In the genomic region with DNA sequence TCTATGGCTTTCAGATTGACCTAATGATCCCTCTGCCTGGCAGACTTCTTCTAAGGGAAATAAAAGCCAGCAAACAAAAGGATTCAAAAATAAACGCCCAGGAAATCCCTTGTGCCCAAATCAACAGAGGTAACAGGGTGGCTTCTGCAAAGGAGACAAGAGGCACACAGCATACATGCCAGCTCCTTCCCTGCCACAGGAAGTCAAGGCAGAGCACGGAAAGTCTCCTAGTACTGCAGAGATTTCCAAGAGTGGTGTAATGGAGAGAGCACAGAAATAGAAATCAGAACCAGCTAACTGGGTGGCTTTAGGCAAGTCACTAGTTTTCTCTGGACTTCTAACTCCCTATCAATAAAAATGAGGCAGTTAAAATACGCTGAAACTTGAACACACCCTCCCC, we compare ENCODE assay signal across 8 mouse cellular contexts. TPM values are rescaled to one million over a fixed set of nuclear protein-coding genes. Genes with fewer than 3 reads are reported as not detected.
DNase-seq lines count a peak whose midpoint lies in the region; ATAC-seq and TF ChIP-seq lines count a peak whose summit lies in the region.

No protein-coding gene starts in this region.

- WGBS in lung, embryonic 14.5 days, result 11% methylated on average over 3 of the region's 3 CpGs
- 4% methylated on average over 3 of the region's 3 CpGs for WGBS in forebrain, embryonic 12.5 days
- WGBS in limb, embryonic 13.5 days, result 14% methylated on average over 3 of the region's 3 CpGs
- WGBS in stomach, embryonic 14.5 days, result 9% methylated on average over 3 of the region's 3 CpGs

- H3K4me3 ChIP-seq in lung, embryonic 14.5 days (ENCODE audit: low read depth, low read length), result peak overlapping the region; percentile 93
- peak overlapping the region; percentile 92 for H3K4me3 ChIP-seq in forebrain, embryonic 12.5 days (replicated peaks)
- H3K4me3 ChIP-seq in limb, embryonic 13.5 days, result peak overlapping the region; percentile 97
- peak overlapping the region; percentile 94 for H3K4me3 ChIP-seq in stomach, embryonic 14.5 days (ENCODE audit: low read depth, low read length)

- no peaks in the 10 kb centered on the region for H3K9me3 ChIP-seq in lung, embryonic 14.5 days (ENCODE audit: low read depth, low read length)
- H3K9me3 ChIP-seq in forebrain, embryonic 12.5 days, result no peaks in the 10 kb centered on the region
- H3K9me3 ChIP-seq in limb, embryonic 13.5 days, result no peaks in the 10 kb centered on the region
- H3K9me3 ChIP-seq in stomach, embryonic 14.5 days (ENCODE audit: control insufficient read depth, low read depth, low read length), result no peaks in the 10 kb centered on the region

- ATAC-seq in lung, embryonic 14.5 days (ENCODE audit: insufficient read depth), result no peak
- no peak for ATAC-seq in forebrain, embryonic 12.5 days (ENCODE audit: low FRiP score)
- ATAC-seq in limb, embryonic 13.5 days (ENCODE audit: low FRiP score, low read depth), result no peak
- ATAC-seq in stomach, embryonic 14.5 days (ENCODE audit: insufficient number of reproducible peaks, insufficient read depth, low FRiP score, low read depth), result no peak

- H3K4me2 ChIP-seq in lung, embryonic 14.5 days, result peak overlapping the region; percentile 87
- H3K4me2 ChIP-seq in forebrain, embryonic 12.5 days, result peak overlapping the region; percentile 76
- H3K4me2 ChIP-seq in limb, embryonic 13.5 days (replicated peaks), result peak overlapping the region; percentile 76
- peak overlapping the region; percentile 73 for H3K4me2 ChIP-seq in stomach, embryonic 14.5 days (replicated peaks; ENCODE audit: low read depth, low read length)

- H3K27me3 ChIP-seq in lung, embryonic 14.5 days (ENCODE audit: insufficient read depth, low read length), result no peaks in the 10 kb centered on the region
- no peaks in the 10 kb centered on the region for H3K27me3 ChIP-seq in forebrain, embryonic 12.5 days
- H3K27me3 ChIP-seq in limb, embryonic 13.5 days, result no peaks in the 10 kb centered on the region
- H3K27me3 ChIP-seq in stomach, embryonic 14.5 days (ENCODE audit: control insufficient read depth, insufficient read depth, low read length), result no peaks in the 10 kb centered on the region

- H3K36me3 ChIP-seq in lung, embryonic 14.5 days (ENCODE audit: insufficient read depth), result peaks cover 2% of the 10 kb centered on the region; the same call in 1 of the 2 replicates
- H3K36me3 ChIP-seq in forebrain, embryonic 12.5 days (replicated peaks), result peaks cover 10% of the 10 kb centered on the region
- no peaks in the 10 kb centered on the region for H3K36me3 ChIP-seq in limb, embryonic 13.5 days
- H3K36me3 ChIP-seq in stomach, embryonic 14.5 days (ENCODE audit: control insufficient read depth, insufficient read depth, low read length), result no peaks in the 10 kb centered on the region

- peak overlapping the region; percentile 98; the same call in 1 of the 2 replicates for H3K27ac ChIP-seq in lung, embryonic 14.5 days (ENCODE audit: low read depth)
- H3K27ac ChIP-seq in forebrain, embryonic 12.5 days, result no peak overlapping the region
- peak overlapping the region; percentile 99; the same call in 1 of the 2 replicates for H3K27ac ChIP-seq in limb, embryonic 13.5 days
- peak overlapping the region; percentile 99; the same call in 1 of the 2 replicates for H3K27ac ChIP-seq in stomach, embryonic 14.5 days (ENCODE audit: low read length)

- H3K4me1 ChIP-seq in lung, embryonic 14.5 days (ENCODE audit: insufficient read depth), result peaks cover 29% of the 10 kb centered on the region
- peaks cover 34% of the 10 kb centered on the region for H3K4me1 ChIP-seq in forebrain, embryonic 12.5 days
- H3K4me1 ChIP-seq in limb, embryonic 13.5 days, result peaks cover 57% of the 10 kb centered on the region
- H3K4me1 ChIP-seq in stomach, embryonic 14.5 days (ENCODE audit: control insufficient read depth, insufficient read depth, low read length), result peaks cover 27% of the 10 kb centered on the region

- DNase-seq in lung, embryonic 14.5 days, result peak; percentile 34
- no peak for DNase-seq in lung, postnatal 14 days
- DNase-seq in frontal cortex, postnatal 14 days (ENCODE audit: low spot score in 2 of 2), result no peak
- no peak for DNase-seq in layer of hippocampus, adult 9-11 months
- no peak for DNase-seq in testis, postnatal 14 days (ENCODE audit: low spot score)

- no peak for TF ChIP-seq CTCF in lung, embryonic 14.5 days (IDR thresholded peaks at IDR 0.05; ENCODE audit: low read depth)

- H3K9ac ChIP-seq in lung, embryonic 14.5 days, result peak overlapping the region; percentile 93
- peak overlapping the region; percentile 96 for H3K9ac ChIP-seq in forebrain, embryonic 12.5 days
- peak overlapping the region; percentile 99 for H3K9ac ChIP-seq in limb, embryonic 13.5 days
- H3K9ac ChIP-seq in stomach, embryonic 14.5 days (replicated peaks; ENCODE audit: low read depth, low read length), result peak overlapping the region; percentile 96

RNA-seq across cellular contexts. Expression of gene Rbfox2, which starts 1.8 kb away (rescaled TPM):
- 51.9 and 55.8 TPM in 2 replicates for polyA plus RNA-seq in lung, embryonic 14.5 days (2014; fragmentation: Nextera tagmentation; extraction: Ambion mirVana)
- polyA plus RNA-seq in forebrain, embryonic 12.5 days (2016; fragmentation: Nextera tagmentation; extraction: Ambion mirVana), result 119 and 123 TPM in 2 replicates
- 78.4 and 83.1 TPM in 2 replicates for polyA plus RNA-seq in limb, embryonic 13.5 days (2015; fragmentation: Nextera tagmentation; extraction: Ambion mirVana)
- 90.5 and 93.7 TPM in 2 replicates for polyA plus RNA-seq in stomach, embryonic 14.5 days (2014; fragmentation: Nextera tagmentation; extraction: Ambion mirVana)
